Mouse (Mus musculus) gastrocnemius, postnatal 14 days (tissue): ENCODE measurements around the gene Eda. TPM values are rescaled to one million over a fixed set of nuclear protein-coding genes. Genes with fewer than 3 reads are reported as not detected.

Source experiments
- DNase-seq: peaks from one replicate; pipeline ENCODE4 v3.0.0; 2021; ENCODE audit warnings: mixed read lengths
- intact Hi-C: fragments of 180-260 bp; cut with DNase I; formaldehyde crosslinking; loops from one replicate; pipeline ENCODE4 v1.15.1; 2025; ENCODE audit warnings: low total_unique reads
- long read RNA-seq, 2 experiments: library from polyadenylated mRNA; stranded (forward); transcript quantifications; one replicate each; pipeline ENCODE4 v2.0.0; 2021
- total RNA-seq, 2 experiments: library from RNA; stranded (reverse); gene quantifications; 2 replicates each; pipeline ENCODE4 v1.2.3; 2021

Gene Eda
- total RNA-seq = 1 to 10 TPM; 4.8 to 7.9 TPM
- long read RNA-seq, experiment 1, partial matches to known transcripts = 1 of 2 reads
- long read RNA-seq, experiment 1, other reads (novel, unspliced or antisense) = 1 of 2 reads
- long read RNA-seq, experiment 2, partial matches to known transcripts = 0 of 2 reads
- long read RNA-seq, experiment 2, other reads (novel, unspliced or antisense) = 2 of 2 reads

DNA sequence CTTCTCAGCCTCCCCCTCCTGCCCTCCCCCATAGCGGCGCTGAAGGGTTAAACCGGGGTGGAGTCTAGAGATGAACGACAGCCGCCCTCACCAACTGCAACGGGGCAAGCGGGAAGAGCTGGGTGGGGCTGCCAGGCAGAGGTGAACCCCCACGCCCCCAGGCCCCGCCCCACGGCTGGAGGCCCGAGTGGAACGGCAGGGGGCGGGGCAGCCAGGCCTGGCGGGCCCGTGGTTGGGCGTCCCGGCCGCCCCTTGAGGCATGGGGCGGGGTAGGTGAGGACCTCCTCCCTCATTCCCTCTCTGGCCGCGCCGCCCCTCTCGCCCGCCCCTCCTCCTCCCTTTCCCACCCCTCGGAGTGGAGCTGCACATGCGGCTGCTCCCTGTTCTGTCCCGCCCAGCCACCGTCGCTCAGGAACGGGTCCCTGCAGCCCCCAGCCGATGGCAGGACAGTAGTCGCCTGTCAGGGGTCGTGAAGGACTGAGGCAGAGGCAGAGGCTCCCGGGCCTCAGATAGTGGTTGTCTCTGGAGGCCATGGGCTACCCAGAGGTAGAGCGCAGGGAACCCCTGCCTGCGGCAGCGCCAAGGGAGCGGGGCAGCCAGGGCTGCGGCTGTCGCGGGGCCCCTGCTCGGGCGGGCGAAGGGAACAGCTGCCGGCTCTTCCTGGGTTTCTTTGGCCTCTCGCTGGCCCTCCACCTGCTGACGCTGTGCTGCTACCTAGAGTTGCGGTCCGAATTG lies at the start of gene Eda:
Eda (plus strand) TSS at position 357 of the 735 bp plus-strand sequence.
- intact Hi-C loops = loop anchor here (10.0 kb wide), 1 partner anchor 111 kb away; no protein-coding TSS in a partner anchor
- peak; percentile 91 for DNase-seq

GRCm38 (mm10) chrX:99961002-99961401 lies 14.4 kb upstream of the Eda start:
- intact Hi-C loops = no loop called here
- no peak for DNase-seq

GRCm38 (mm10) chrX:99970111-99970510 lies 5.3 kb upstream of the Eda start:
- no peak for DNase-seq
- intact Hi-C loops = loop anchor here (10.0 kb wide), 1 partner anchor 105 kb away; no protein-coding TSS in a partner anchor

GRCm38 (mm10) chrX:99974381-99974780 lies 1.0 kb upstream of the Eda start:
- intact Hi-C loops = loop anchor here (10.0 kb wide), 1 partner anchor 110 kb away; no protein-coding TSS in a partner anchor
- DNase-seq = peak; percentile 4

GRCm38 (mm10) chrX:99974803-99975202 lies 603 bp upstream of the Eda start:
- intact Hi-C loops = loop anchor here (10.0 kb wide), 1 partner anchor 110 kb away; no protein-coding TSS in a partner anchor
- no peak for DNase-seq

DNA sequence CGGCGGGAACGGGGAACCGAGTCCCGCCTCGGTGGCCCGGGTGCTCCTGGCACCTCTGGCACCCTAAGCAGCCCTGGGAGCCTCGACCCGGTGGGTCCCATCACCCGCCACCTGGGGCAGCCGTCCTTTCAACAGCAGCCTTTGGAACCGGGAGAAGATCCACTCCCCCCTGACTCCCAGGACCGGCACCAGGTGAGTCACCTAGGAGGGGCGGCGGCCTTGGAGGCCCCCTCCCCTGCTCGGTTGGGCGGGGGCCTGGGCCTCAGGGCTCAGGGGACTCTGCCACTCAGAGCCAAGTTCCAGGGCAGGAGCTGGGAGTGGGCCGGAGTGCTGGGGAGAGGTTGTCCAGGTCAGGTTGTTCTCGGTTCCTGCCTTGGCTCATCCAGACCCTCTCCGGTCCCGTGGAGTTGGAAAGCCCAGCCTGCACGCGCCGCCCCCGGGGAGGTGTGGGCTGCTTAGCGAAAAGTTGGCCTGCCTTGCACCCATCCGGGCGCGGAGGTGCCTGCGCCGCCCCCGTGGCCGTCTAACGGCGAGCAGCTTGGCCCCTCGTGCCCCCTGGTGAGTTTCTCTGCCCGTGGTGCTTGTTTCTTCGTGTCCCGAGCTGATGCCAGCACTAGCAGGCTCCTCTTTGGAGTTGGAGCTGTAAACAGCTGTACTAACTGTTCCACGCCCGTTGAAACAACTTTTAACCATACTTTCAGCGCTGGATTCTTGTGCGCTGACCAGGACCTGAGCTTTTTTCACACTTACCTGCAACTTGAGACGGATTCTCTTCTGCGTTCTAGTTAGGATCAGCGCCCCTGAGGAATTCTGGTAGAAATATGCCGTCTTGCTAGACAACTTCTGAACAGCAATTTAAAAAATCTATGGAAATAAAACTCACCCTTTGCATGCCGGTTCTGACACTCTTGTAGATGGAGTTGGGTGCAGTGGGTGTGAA lies 849 bp downstream of the Eda start:
- intact Hi-C loops = loop anchor here (10.0 kb wide), 1 partner anchor 111 kb away; no protein-coding TSS in a partner anchor

DNA sequence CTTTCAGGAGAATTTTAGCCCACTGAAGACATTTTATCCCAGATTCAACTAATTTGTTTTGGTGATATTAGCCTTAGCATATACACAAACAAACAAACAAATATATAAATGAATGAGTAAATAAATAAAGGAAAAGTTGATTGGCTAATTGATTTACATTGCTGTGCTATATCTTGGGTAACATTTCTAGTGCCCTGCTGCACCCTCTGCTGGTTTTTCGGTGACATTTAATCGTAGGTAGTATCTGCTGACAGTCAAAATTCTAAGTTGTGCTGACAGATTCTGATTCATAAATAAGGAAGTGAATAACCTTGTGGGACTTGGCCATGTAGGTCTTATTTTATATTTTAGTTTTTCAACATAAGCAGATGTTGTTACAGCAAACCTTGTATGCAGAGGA lies 2.9 kb downstream of the Eda start:
- intact Hi-C loops = loop anchor here (10.0 kb wide), 1 partner anchor 114 kb away; no protein-coding TSS in a partner anchor
- DNase-seq = no peak

More for the DNA sequence above, 849 bp downstream of the Eda start:
- DNase-seq = peak; percentile 35

DNA sequence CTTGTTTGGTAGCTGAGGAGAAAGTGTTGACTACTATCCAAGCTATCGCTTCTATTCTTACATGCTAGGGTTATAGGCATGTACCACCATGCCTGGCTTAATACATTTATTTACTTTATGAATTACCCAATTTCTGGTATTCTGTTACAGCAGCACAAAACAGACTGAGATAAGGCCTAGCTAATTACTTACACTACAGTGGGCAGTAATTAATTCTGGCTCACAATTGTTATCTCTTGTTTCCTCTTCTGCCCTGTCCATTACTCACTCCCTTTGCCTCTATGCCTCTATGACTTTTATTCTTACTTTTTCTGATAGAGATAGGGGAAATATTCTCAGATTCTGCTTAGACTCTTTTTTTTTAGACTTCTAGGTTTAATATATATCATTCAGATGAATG lies 18.0 kb downstream of the Eda start:
- intact Hi-C loops = no loop called here
- no peak for DNase-seq

GRCm38 (mm10) chrX:99999342-99999741 lies 23.9 kb downstream of the Eda start:
- DNase-seq = no peak
- intact Hi-C loops = no loop called here

GRCm38 (mm10) chrX:100118362-100118761 lies 143.0 kb downstream of the Eda start:
- DNase-seq = no peak
- intact Hi-C loops = no loop called here

- intact Hi-C loops = no loop called here
- DNase-seq = no peak
Observed at GRCm38 (mm10) chrX:100195286-100195685, 219.9 kb downstream of the Eda start.

DNA sequence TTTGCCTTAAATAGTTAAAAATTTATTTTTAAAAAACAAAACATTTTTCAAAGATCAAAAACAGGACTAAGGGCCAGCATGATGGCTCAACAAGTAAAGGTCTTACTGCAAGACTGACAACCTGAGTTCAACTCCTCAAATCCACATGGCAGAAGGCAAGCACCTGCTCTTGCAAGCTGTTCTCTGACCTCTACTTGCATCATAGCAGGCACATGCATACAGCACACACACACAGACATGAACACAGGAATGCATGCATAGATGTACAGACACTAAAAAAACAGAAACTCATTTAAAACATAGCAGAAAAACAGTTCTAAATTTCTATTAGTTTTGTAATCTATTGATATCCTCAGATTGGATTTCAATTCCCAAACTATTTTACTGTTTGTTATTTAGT lies 338.2 kb downstream of the Eda start:
- no peak for DNase-seq
- intact Hi-C loops = no loop called here

- intact Hi-C loops = no loop called here
- DNase-seq = no peak
Observed at GRCm38 (mm10) chrX:100314172-100314902, 338.9 kb downstream of the Eda start.

- intact Hi-C loops = no loop called here
- no peak for DNase-seq
Observed at GRCm38 (mm10) chrX:100340687-100341086, 365.3 kb downstream of the Eda start.

DNA sequence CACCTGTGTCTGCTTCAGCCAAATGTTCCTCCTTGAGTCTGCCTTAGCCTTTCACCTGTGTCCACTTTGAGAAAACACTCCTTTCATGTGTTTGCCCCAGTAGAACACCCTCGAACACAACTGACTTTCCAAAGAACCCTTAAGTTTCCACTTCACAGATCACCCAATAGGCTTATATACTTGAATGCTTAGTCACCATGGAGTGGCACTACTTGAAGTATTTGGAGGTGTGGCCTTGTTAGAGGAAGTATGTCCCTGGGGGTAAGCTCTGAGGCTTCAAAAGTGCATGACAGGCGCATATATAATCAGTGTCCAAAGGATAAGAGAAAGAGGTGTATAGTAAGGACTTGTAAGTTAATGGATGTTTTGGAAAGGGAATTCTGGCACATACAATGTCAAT lies 369.0 kb downstream of the Eda start:
- intact Hi-C loops = no loop called here

DNA sequence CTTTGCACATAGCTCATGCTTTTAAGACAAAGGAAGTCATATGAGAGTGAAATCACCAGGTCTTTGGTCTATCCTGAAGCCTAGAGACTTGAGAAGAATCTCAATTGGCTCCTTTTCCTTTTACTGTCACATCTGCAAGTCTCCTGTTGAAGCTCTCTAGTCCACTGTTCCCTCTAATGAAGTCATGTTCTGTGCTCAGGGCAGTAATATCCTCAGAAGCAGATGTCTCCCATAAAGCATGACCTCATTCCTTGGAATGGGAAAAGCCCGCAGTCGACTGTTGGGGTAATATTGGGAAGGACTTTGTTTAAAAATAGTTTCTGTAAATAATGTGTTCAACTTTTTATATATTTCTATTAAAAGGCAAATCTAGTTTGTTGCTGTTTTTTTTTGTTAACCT lies 381.6 kb downstream of the Eda start:
- intact Hi-C loops = no loop called here
- no peak for DNase-seq

More for the DNA sequence above, 369.0 kb downstream of the Eda start:
- DNase-seq = no peak

GRCm38 (mm10) chrX:100389887-100390286 lies 414.5 kb downstream of the Eda start:
- no peak for DNase-seq
- intact Hi-C loops = loop anchor here (5.0 kb wide), 1 partner anchor 538 kb away; no protein-coding TSS in a partner anchor

GRCm38 (mm10) chrX:100392304-100392703 lies 416.9 kb downstream of the Eda start:
- DNase-seq = no peak
- intact Hi-C loops = loop anchor here (5.0 kb wide), 1 partner anchor 540 kb away; no protein-coding TSS in a partner anchor
